Mouse (Mus musculus) cortical plate, adult 2 months (tissue): Measurements from ENCODE around the gene Ahnak. TPM values are rescaled to one million over a fixed set of nuclear protein-coding genes. Genes with fewer than 3 reads are reported as not detected.

ENCODE experiments used
- H3K27ac ChIP-seq: fragments of 200-500 bp; 2 replicates; pipeline ENCODE4 v1.5.1; 2012; ENCODE audit warnings: low read length, control low read depth, inconsistent platforms; ENCODE audit not compliant: insufficient read depth
- H3K4me1 ChIP-seq: fragments of 200-500 bp; 2 replicates; pipeline ENCODE4 v1.6.1; 2011; ENCODE audit warnings: low read length; ENCODE audit not compliant: control insufficient read depth, insufficient read depth
- H3K4me3 ChIP-seq: fragments of 200-500 bp; 2 replicates; pipeline ENCODE4 v1.5.1; 2011; ENCODE audit warnings: mild to moderate bottlenecking, low read length, control low read depth; ENCODE audit not compliant: insufficient read depth
- CTCF ChIP-seq: fragments of 200-500 bp; IDR thresholded peaks from 2 replicates; pipeline ENCODE4 v1.5.1; 2011; ENCODE audit warnings: mild to moderate bottlenecking, control low read depth, low read length; ENCODE audit not compliant: insufficient read depth; ENCODE audit errors: extremely low read depth
- POLR2A ChIP-seq: fragments of 200-500 bp; IDR thresholded peaks from 2 replicates; pipeline ENCODE4 v1.6.1; 2011; ENCODE audit warnings: mild to moderate bottlenecking, low read length, control low read depth; ENCODE audit not compliant: insufficient read depth; ENCODE audit errors: extremely low read depth
- polyA plus RNA-seq: library from polyadenylated mRNA; depleted of rRNA; stranded (reverse); fragments of >200 nt; gene quantifications from 2 replicates; pipeline ENCODE4 v1.2.3, GENCODE M21; 2012; rRNA removed

The Ahnak gene
- polyA plus RNA-seq, result 6.7 and 7.7 TPM in 2 replicates

- H3K4me3 ChIP-seq, result peak within 1 kb of the TSS; percentile 48
- no peak within 1 kb of the TSS for H3K27ac ChIP-seq
- H3K4me1 ChIP-seq, result peaks cover 8% of the 10 kb centered on the region
- no peak for TF ChIP-seq POLR2A
Measured at GRCm38 (mm10) chr19:8989066-8989566, at the start of gene Ahnak. Gene Ahnak, plus strand, starts transcription at chr19:8989284.

DNA sequence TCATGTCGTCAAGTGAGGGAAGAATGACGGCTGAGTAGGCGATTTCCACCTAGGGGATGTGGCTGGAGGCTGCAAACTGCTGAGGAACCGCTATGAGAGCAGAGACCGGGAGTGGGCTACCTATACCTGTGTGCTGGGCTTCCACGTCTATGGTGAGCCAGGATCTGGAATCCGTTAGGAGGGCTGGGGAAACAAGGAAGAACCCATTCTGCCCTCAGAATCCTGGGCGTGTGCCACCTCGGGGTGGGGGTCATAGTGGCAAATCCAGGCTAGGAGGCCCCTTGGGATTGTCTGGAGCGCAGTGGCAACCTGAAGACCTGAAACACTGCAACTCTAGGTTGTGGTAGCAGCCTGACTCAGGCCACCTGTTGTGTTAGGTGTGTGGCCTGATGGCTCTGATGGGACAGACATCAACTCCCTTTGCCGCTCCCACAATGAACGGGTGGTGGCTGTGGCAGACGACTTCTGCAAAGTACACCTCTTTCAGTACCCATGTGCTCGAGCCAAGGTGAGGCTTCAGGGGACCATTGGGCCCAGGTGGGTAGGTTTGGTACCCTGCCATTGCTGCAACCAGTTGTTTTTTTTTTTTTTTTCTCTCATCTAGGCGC lies 48.5 kb upstream of the Ahnak start:
- Histone ChIP-seq H3K4me3 (no peak overlapping the region; the same call in 1 of the 2 replicates), H3K27ac (no peak overlapping the region), H3K4me1 (peaks cover 3% of the 10 kb centered on the region; the same call in 1 of the 2 replicates)
- TF ChIP-seq POLR2A (no peak), CTCF (no peak)

- H3K27ac ChIP-seq, result no peak overlapping the region
- peaks cover 3% of the 10 kb centered on the region; the same call in 1 of the 2 replicates for H3K4me1 ChIP-seq
- peak overlapping the region; percentile 93; the same call in 1 of the 2 replicates for H3K4me3 ChIP-seq
- TF ChIP-seq POLR2A (no peak), CTCF (no peak)
Measured at GRCm38 (mm10) chr19:8941136-8941514, 48.0 kb upstream of the Ahnak start.

GRCm38 (mm10) chr19:8941515-8942217 lies 47.4 kb upstream of the Ahnak start, which contains the start of gene Mta2:
Gene Mta2, plus strand, starts transcription at chr19:8941875.
- peak within 1 kb of the TSS; percentile 93 for H3K4me3 ChIP-seq
- TF ChIP-seq POLR2A (peak; percentile 42; the same call in 1 of the 2 replicates), CTCF (no peak)
- H3K4me1 ChIP-seq, result peaks cover 3% of the 10 kb centered on the region; the same call in 1 of the 2 replicates
- peak within 1 kb of the TSS; percentile 93 for H3K27ac ChIP-seq

GRCm38 (mm10) chr19:8942276-8942964 lies 46.7 kb upstream of the Ahnak start:
- TF ChIP-seq CTCF, result no peak
- no peak for TF ChIP-seq POLR2A
- H3K27ac ChIP-seq, result peak overlapping the region; percentile 93
- peak overlapping the region; percentile 93 for H3K4me3 ChIP-seq
- peaks cover 3% of the 10 kb centered on the region; the same call in 1 of the 2 replicates for H3K4me1 ChIP-seq

GRCm38 (mm10) chr19:8943047-8943446 lies 46.0 kb upstream of the Ahnak start:
- Histone ChIP-seq H3K4me3 (peak overlapping the region; percentile 93; the same call in 1 of the 2 replicates), H3K27ac (no peak overlapping the region), H3K4me1 (peaks cover 3% of the 10 kb centered on the region; the same call in 1 of the 2 replicates)
- TF ChIP-seq CTCF (no peak), POLR2A (no peak)

- H3K4me3 ChIP-seq, result no peak overlapping the region
- H3K27ac ChIP-seq, result no peak overlapping the region
- TF ChIP-seq POLR2A (no peak), CTCF (no peak)
- peaks cover 3% of the 10 kb centered on the region; the same call in 1 of the 2 replicates for H3K4me1 ChIP-seq
Measured at GRCm38 (mm10) chr19:8944062-8944461, 45.0 kb upstream of the Ahnak start.

DNA sequence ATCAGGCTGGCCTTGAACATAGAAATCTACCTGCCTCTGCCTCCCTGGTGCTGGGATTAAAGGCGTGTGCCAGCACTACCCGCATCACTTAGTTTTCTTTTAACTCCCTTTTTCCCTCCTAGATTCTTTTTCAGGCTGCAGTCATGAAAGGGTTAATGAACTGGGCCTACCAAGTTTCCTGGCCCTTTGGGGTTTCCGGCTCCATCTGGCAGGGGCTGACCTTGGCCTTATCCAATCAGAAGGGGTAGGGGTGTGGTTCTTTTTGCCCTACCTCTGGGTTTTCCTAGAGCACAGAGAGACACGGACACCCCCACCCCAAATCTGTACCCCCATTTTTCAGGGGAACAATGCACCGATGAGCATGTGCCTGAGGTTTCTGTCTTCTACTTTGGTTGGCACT lies 44.3 kb upstream of the Ahnak start:
- peaks cover 3% of the 10 kb centered on the region; the same call in 1 of the 2 replicates for H3K4me1 ChIP-seq
- no peak overlapping the region for H3K4me3 ChIP-seq
- TF ChIP-seq CTCF, result no peak
- TF ChIP-seq POLR2A, result no peak
- H3K27ac ChIP-seq, result no peak overlapping the region

GRCm38 (mm10) chr19:8945251-8945650 lies 43.8 kb upstream of the Ahnak start:
- Histone ChIP-seq H3K4me1 (peaks cover 3% of the 10 kb centered on the region; the same call in 1 of the 2 replicates), H3K4me3 (no peak overlapping the region), H3K27ac (no peak overlapping the region)
- TF ChIP-seq POLR2A (no peak), CTCF (no peak)
